Mouse (Mus musculus): Measurements from ENCODE around the gene Map2k3.

Gene Map2k3

DNA sequence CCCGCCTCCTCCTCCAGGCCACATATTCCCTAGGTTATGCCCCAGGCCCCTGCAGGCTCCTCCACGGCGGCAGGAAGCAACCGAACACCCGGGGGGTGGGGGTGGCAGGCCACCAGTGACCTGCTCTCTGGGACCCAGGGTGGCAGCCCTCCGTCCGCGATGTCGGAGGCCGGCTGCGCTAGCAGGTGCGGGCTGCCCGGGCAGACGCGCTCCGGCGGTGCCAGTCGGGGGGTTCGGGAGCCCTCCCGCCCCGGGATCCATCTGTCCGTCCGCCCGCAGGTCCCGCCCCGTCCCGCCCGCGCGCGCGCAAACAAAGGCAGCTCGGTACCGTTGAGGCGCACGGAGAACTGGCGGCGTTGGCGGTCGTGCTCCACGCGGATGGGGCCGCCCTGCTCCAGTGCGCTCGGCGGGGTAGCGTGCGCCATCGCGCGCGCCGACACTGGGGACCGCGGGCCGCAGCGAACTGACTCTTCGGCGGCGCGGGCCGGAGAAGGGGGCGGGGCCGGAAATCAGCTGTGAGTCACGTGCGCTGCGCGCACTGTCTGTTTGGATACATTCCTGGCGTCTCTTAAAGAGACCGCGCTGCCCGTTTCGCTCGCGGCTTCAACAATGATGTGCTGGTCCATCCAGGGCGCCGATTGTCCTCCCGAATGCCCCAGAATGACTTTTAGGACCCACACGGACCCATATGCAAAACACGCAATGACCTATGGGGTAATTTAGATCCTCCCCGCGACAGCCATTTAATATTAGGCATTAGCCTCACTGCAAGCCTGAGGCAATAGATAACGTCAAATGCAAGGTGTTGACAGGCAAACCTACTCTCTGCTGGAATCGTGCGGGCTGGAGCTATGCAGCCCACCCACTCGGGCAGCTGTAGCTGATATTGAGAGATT lies 18.3 kb upstream of the Map2k3 start:
- Histone ChIP-seq H3K27me3 (ENCODE audit: control insufficient read depth, insufficient read depth, low read length, poor library complexity, severe bottlenecking) (no peaks in the 10 kb centered on the region), H3K36me3 (ENCODE audit: control insufficient read depth, insufficient read depth, low read length, poor library complexity, severe bottlenecking) (no peaks in the 10 kb centered on the region)
- peak; percentile 92 for DNase-seq (ENCODE audit: low read depth, low spot score)

- no peak for DNase-seq (ENCODE audit: low read depth, low spot score)
- H3K36me3 ChIP-seq (ENCODE audit: control insufficient read depth, insufficient read depth, low read length, poor library complexity, severe bottlenecking), result no peaks in the 10 kb centered on the region
- no peaks in the 10 kb centered on the region for H3K27me3 ChIP-seq (ENCODE audit: control insufficient read depth, insufficient read depth, low read length, poor library complexity, severe bottlenecking)
These were observed 17.3 kb upstream of the Map2k3 start, which contains the start of gene Natd1 for GRCm38 (mm10) chr11:60914491-60914890. Natd1 (minus strand) TSS chr11:60914750.

GRCm38 (mm10) chr11:60915201-60915600 lies 16.6 kb upstream of the Map2k3 start:
- DNase-seq (ENCODE audit: low read depth, low spot score), result no peak
- Histone ChIP-seq H3K27me3 (ENCODE audit: control insufficient read depth, insufficient read depth, low read length, poor library complexity, severe bottlenecking) (no peaks in the 10 kb centered on the region), H3K36me3 (ENCODE audit: control insufficient read depth, insufficient read depth, low read length, poor library complexity, severe bottlenecking) (no peaks in the 10 kb centered on the region)

GRCm38 (mm10) chr11:60920021-60920420 lies 11.8 kb upstream of the Map2k3 start:
- H3K27me3 ChIP-seq (ENCODE audit: control insufficient read depth, insufficient read depth, low read length, poor library complexity, severe bottlenecking), result no peaks in the 10 kb centered on the region
- no peaks in the 10 kb centered on the region for H3K36me3 ChIP-seq (ENCODE audit: control insufficient read depth, insufficient read depth, low read length, poor library complexity, severe bottlenecking)
- DNase-seq (ENCODE audit: low read depth, low spot score), result no peak

DNA sequence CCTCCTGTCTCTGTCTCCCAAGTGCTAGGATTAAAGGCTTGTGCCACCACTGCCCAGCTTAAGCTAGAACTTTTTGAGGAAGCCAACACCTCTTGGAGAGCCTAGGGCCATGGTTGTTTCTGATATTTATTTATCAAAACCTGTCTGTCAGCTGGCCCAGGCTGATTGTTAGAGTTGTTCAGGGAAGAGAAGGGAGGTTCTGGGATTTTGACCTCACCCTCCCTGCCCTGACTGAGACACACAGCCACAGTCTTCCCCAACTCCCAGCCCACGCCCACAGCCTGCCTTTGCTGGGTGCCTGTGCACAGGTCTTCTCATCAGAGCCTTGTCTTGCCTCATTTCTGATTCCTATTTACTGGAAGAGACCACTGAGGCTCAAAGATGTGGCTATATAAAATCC lies 9.6 kb upstream of the Map2k3 start:
- Histone ChIP-seq H3K36me3 (ENCODE audit: control insufficient read depth, insufficient read depth, low read length, poor library complexity, severe bottlenecking) (no peaks in the 10 kb centered on the region), H3K27me3 (ENCODE audit: control insufficient read depth, insufficient read depth, low read length, poor library complexity, severe bottlenecking) (no peaks in the 10 kb centered on the region)
- no peak for DNase-seq (ENCODE audit: low read depth, low spot score)

DNA sequence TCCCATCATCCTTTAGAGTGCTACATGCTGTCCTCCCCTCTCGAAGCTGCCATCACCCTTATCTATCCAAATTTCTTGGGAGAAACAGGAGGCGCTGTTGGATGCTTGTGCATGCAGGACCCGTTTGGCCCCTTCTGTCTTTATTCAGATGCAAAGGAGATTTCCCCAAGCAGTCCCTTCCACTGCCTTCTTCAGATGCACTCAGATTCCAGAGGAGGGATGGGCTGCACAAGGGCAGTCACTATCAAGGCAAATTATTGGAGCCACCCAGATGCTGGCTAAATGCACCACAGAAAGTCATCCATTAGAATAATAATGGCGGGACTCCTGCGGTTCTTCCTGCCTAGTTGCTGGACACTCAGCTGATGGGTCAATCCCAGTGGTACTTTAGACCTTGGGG lies 8.9 kb upstream of the Map2k3 start:
- no peaks in the 10 kb centered on the region for H3K36me3 ChIP-seq (ENCODE audit: control insufficient read depth, insufficient read depth, low read length, poor library complexity, severe bottlenecking)
- no peak for DNase-seq (ENCODE audit: low read depth, low spot score)
- no peaks in the 10 kb centered on the region for H3K27me3 ChIP-seq (ENCODE audit: control insufficient read depth, insufficient read depth, low read length, poor library complexity, severe bottlenecking)

GRCm38 (mm10) chr11:60924498-60924897 lies 7.3 kb upstream of the Map2k3 start:
- H3K27me3 ChIP-seq (ENCODE audit: control insufficient read depth, insufficient read depth, low read length, poor library complexity, severe bottlenecking), result no peaks in the 10 kb centered on the region
- no peaks in the 10 kb centered on the region for H3K36me3 ChIP-seq (ENCODE audit: control insufficient read depth, insufficient read depth, low read length, poor library complexity, severe bottlenecking)
- no peak for DNase-seq (ENCODE audit: low read depth, low spot score)

GRCm38 (mm10) chr11:60924981-60925380 lies 6.9 kb upstream of the Map2k3 start:
- DNase-seq (ENCODE audit: low read depth, low spot score), result no peak
- Histone ChIP-seq H3K27me3 (ENCODE audit: control insufficient read depth, insufficient read depth, low read length, poor library complexity, severe bottlenecking) (no peaks in the 10 kb centered on the region), H3K36me3 (ENCODE audit: control insufficient read depth, insufficient read depth, low read length, poor library complexity, severe bottlenecking) (no peaks in the 10 kb centered on the region)

DNA sequence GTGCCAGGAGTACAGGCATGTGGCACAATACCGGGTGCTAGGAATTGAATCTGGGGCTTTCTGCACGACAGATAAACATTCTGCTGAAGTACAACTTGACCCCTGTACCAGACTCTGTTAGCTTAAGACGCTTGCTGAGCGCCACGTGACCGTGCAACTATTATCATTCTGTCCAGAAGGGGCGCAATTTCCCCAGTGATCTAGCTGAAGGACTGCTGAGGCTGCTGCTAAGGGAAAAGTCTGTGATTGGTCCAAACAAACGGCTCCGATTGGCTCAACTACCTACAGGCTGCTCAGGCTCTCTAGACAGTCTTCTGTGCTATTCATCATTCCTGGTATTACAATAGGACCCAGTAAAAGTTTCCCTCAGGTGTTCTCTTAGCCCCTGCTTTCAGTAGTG lies 4.6 kb upstream of the Map2k3 start:
- no peaks in the 10 kb centered on the region for H3K27me3 ChIP-seq (ENCODE audit: control insufficient read depth, insufficient read depth, low read length, poor library complexity, severe bottlenecking)
- DNase-seq (ENCODE audit: low read depth, low spot score), result peak; percentile 95
- H3K36me3 ChIP-seq (ENCODE audit: control insufficient read depth, insufficient read depth, low read length, poor library complexity, severe bottlenecking), result no peaks in the 10 kb centered on the region

DNA sequence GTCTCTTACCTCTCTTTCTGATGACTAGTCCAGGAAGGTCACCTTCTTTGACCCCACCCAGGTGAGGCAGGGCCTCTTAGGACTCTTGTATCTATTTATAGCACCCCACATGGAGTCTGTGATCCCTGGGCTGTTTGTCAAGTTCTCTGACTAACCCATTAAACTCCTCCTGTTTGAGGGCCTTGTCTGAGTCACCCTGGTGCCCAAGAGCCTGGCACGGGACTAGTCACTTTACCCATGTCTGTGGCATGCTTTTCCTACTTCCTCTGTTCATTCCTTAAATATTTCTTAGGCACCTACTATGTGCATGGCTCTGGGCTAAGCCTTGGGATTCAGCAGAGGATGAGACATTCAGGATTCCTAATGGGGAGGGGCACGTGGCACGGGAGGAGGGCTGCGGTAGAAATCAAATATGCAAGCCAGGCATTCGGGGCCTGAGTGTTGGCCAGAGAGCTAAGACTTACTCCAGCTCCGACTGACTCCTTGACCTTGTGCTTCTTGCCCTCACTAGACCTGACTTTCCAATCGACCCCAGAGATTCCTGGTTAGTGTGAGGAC lies 1.0 kb upstream of the Map2k3 start:
- Histone ChIP-seq H3K36me3 (ENCODE audit: control insufficient read depth, insufficient read depth, low read length, poor library complexity, severe bottlenecking) (no peaks in the 10 kb centered on the region), H3K27me3 (ENCODE audit: control insufficient read depth, insufficient read depth, low read length, poor library complexity, severe bottlenecking) (no peaks in the 10 kb centered on the region)
- no peak for DNase-seq (ENCODE audit: low read depth, low spot score)

GRCm38 (mm10) chr11:60931282-60931868 lies 458 bp upstream of the Map2k3 start:
- H3K27me3 ChIP-seq (ENCODE audit: control insufficient read depth, insufficient read depth, low read length, poor library complexity, severe bottlenecking), result no peaks in the 10 kb centered on the region
- no peak for DNase-seq (ENCODE audit: low read depth, low spot score)
- no peaks in the 10 kb centered on the region for H3K36me3 ChIP-seq (ENCODE audit: control insufficient read depth, insufficient read depth, low read length, poor library complexity, severe bottlenecking)

DNA sequence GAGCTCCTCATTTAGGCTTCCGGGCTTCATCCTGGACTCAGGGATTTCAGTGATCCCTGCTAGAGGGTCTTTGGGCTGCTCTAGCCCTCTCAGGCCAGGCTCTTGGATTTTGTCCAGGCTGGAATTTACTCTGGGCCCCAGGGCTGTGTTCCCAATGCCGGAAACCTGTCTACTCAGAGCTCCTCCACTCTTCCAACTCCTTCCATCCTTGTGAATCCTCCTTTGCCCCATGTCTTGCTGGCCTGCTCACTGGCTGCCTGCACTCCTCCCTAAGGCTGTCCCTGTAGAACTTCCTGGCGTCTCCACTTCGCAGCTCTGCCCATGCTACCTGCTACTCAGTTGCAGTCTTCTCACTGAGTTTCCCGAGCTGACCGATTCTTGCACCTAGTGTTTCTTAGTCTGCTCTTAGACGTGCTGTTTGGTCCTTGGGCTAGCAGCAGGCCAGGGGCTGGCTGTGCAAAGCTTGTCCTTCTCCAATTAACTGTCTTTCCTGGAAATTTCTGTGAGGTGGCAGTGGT lies 729 bp downstream of the Map2k3 start:
- H3K27me3 ChIP-seq (ENCODE audit: control insufficient read depth, insufficient read depth, low read length, poor library complexity, severe bottlenecking), result no peaks in the 10 kb centered on the region
- no peaks in the 10 kb centered on the region for H3K36me3 ChIP-seq (ENCODE audit: control insufficient read depth, insufficient read depth, low read length, poor library complexity, severe bottlenecking)
- DNase-seq (ENCODE audit: low read depth, low spot score), result no peak

- no peak for DNase-seq (ENCODE audit: low read depth, low spot score)
- H3K27me3 ChIP-seq (ENCODE audit: control insufficient read depth, insufficient read depth, low read length, poor library complexity, severe bottlenecking), result no peaks in the 10 kb centered on the region
- H3K36me3 ChIP-seq (ENCODE audit: control insufficient read depth, insufficient read depth, low read length, poor library complexity, severe bottlenecking), result no peaks in the 10 kb centered on the region
These were observed 1.5 kb downstream of the Map2k3 start for GRCm38 (mm10) chr11:60933178-60933930.

GRCm38 (mm10) chr11:60934795-60935194 lies 3.0 kb downstream of the Map2k3 start:
- no peaks in the 10 kb centered on the region for H3K27me3 ChIP-seq (ENCODE audit: control insufficient read depth, insufficient read depth, low read length, poor library complexity, severe bottlenecking)
- no peak for DNase-seq (ENCODE audit: low read depth, low spot score)
- no peaks in the 10 kb centered on the region for H3K36me3 ChIP-seq (ENCODE audit: control insufficient read depth, insufficient read depth, low read length, poor library complexity, severe bottlenecking)

Measured in splenic B cell, adult 2 months (primary cell).